Mouse (Mus musculus): ENCODE measurements around the gene 2310057M21Rik.

- TF ChIP-seq EP300 (IDR thresholded peaks at IDR 0.05; ENCODE audit: insufficient read depth, low read depth, low read length) (no peak), CTCF (IDR thresholded peaks at IDR 0.05) (no peak), POLR2A (IDR thresholded peaks at IDR 0.05; ENCODE audit: insufficient read depth, low read depth, low read length) (no peak)
Observed at GRCm38 (mm10) chr7:131345856-131346541, 16.6 kb downstream of the 2310057M21Rik start.

Measured in heart, adult 2 months (tissue).